Mouse (Mus musculus) hindbrain, embryonic 14.5 days (tissue): ENCODE measurements around the gene Wdr62. TPM values are rescaled to one million over a fixed set of nuclear protein-coding genes. Genes with fewer than 3 reads are reported as not detected.

Experiments
- ATAC-seq: fragments of 200-750 bp; cut with Nextera tagmentation; 2 replicates; pipeline ENCODE4 v1.8.0; 2017; ENCODE audit warnings: moderate number of reproducible peaks, mild to moderate bottlenecking, moderate TSS enrichment, moderate library complexity; ENCODE audit not compliant: low FRiP score
- DNase-seq: peaks from one replicate; pipeline ENCODE4 v3.0.0-alpha.2; 2015; ENCODE audit warnings: low spot score
- H3K27ac ChIP-seq: fragments of 300-500 bp; sonication (generic); 2 replicates; pipeline ENCODE4 v1.5.1; 2014; ENCODE audit warnings: mild to moderate bottlenecking, moderate library complexity
- H3K27me3 ChIP-seq: fragments of 300-500 bp; sonication (generic); 2 replicates; pipeline ENCODE4 v1.6.1; 2014; ENCODE audit warnings: mild to moderate bottlenecking, low read length, mixed read lengths; ENCODE audit not compliant: control insufficient read depth, insufficient read depth
- H3K36me3 ChIP-seq: fragments of 300-500 bp; sonication (generic); replicated peaks from 2 replicates; pipeline ENCODE4 v1.6.1; 2014; ENCODE audit not compliant: control insufficient read depth, insufficient read depth
- H3K4me1 ChIP-seq: fragments of 300-500 bp; sonication (generic); replicated peaks from 2 replicates; pipeline ENCODE4 v1.6.1; 2014; ENCODE audit warnings: antibody characterized with exemption, low read length, mixed read lengths; ENCODE audit not compliant: control insufficient read depth, insufficient read depth
- H3K4me2 ChIP-seq: fragments of 300-500 bp; sonication (generic); replicated peaks from 2 replicates; pipeline ENCODE4 v1.6.1; 2014; ENCODE audit warnings: mild to moderate bottlenecking, moderate library complexity
- H3K4me3 ChIP-seq: fragments of 300-500 bp; sonication (generic); replicated peaks from 2 replicates; pipeline ENCODE4 v1.5.1; 2014; ENCODE audit warnings: mild to moderate bottlenecking, low read length
- H3K9ac ChIP-seq: fragments of 300-500 bp; sonication (generic); 2 replicates; pipeline ENCODE4 v1.6.1; 2014
- H3K9me3 ChIP-seq: fragments of 300-500 bp; sonication (generic); 2 replicates; pipeline ENCODE4 v1.6.1; 2016; ENCODE audit warnings: low read length; ENCODE audit not compliant: control insufficient read depth
- WGBS: fragments of 180-500 bp; shearing (Covaris S2); extraction: QIAGEN DNeasy Blood & Tissue Kit; methylation state at CpG from one replicate; pipeline ENCODE4 v1.1.7; 2014; 5-methylcytosine and 5-hydroxymethylcytosine counted together
- polyA plus RNA-seq: library from polyadenylated mRNA; unstranded; fragments of >200 nt; fragmentation: Nextera tagmentation; extraction: Ambion mirVana; gene quantifications from 2 replicates; pipeline ENCODE4 v1.2.1, GENCODE M21; 2014

The Wdr62 gene
- polyA plus RNA-seq, 1 experiment from 2014 or later, result 5.7 TPM

GRCm38 (mm10) chr7:30196171-30196570, 84.0 kb downstream of the Wdr62 start:
- no peak overlapping the region for H3K27ac ChIP-seq
- no peak overlapping the region for H3K9ac ChIP-seq
- H3K4me1 ChIP-seq, result peaks cover 15% of the 10 kb centered on the region
- ATAC-seq, result no peak
- H3K9me3 ChIP-seq, result no peaks in the 10 kb centered on the region
- H3K4me3 ChIP-seq, result no peak overlapping the region
- peaks cover 15% of the 10 kb centered on the region for H3K36me3 ChIP-seq
- H3K27me3 ChIP-seq, result no peaks in the 10 kb centered on the region
- H3K4me2 ChIP-seq, result no peak overlapping the region
- DNase-seq, result no peak
- WGBS, result 80% methylated on average over 6 of the region's 6 CpGs

GRCm38 (mm10) chr7:30195461-30195860, 84.8 kb downstream of the Wdr62 start:
- ATAC-seq (no peak), DNase-seq (no peak)
- peaks cover 21% of the 10 kb centered on the region for H3K36me3 ChIP-seq
- peak overlapping the region; percentile 56 for H3K4me2 ChIP-seq
- peak overlapping the region; percentile 78; the same call in 1 of the 2 replicates for H3K9ac ChIP-seq
- H3K27ac ChIP-seq, result no peak overlapping the region
- H3K9me3 ChIP-seq, result no peaks in the 10 kb centered on the region
- H3K27me3 ChIP-seq, result no peaks in the 10 kb centered on the region
- H3K4me3 ChIP-seq, result peak overlapping the region; percentile 65
- peaks cover 15% of the 10 kb centered on the region for H3K4me1 ChIP-seq
- WGBS, result 76% methylated on average over 6 of the region's 6 CpGs

GRCm38 (mm10) chr7:30194884-30195283, 85.3 kb downstream of the Wdr62 start:
- H3K4me1 ChIP-seq, result peaks cover 15% of the 10 kb centered on the region
- DNase-seq (peak; percentile 95), ATAC-seq (peak; percentile 88)
- H3K9ac ChIP-seq, result peak overlapping the region; percentile 78
- H3K27ac ChIP-seq, result peak overlapping the region; percentile 82
- peak overlapping the region; percentile 65 for H3K4me3 ChIP-seq
- no peaks in the 10 kb centered on the region for H3K27me3 ChIP-seq
- H3K9me3 ChIP-seq, result no peaks in the 10 kb centered on the region
- peaks cover 27% of the 10 kb centered on the region for H3K36me3 ChIP-seq
- 1% methylated on average over 28 of the region's 28 CpGs for WGBS
- H3K4me2 ChIP-seq, result peak overlapping the region; percentile 56

- under 1% methylated on average over 26 of the region's 26 CpGs for WGBS
- peak; percentile 40 for DNase-seq
- peaks cover 33% of the 10 kb centered on the region for H3K36me3 ChIP-seq
These were observed 86.0 kb downstream of the Wdr62 start for GRCm38 (mm10) chr7:30194101-30194831.

GRCm38 (mm10) chr7:30193581-30194100, 86.6 kb downstream of the Wdr62 start:
- Histone ChIP-seq H3K27ac (peak overlapping the region; percentile 82), H3K4me3 (peak overlapping the region; percentile 65), H3K9me3 (no peaks in the 10 kb centered on the region), H3K27me3 (no peaks in the 10 kb centered on the region), H3K36me3 (peaks cover 39% of the 10 kb centered on the region), H3K4me1 (peaks cover 15% of the 10 kb centered on the region), H3K4me2 (peak overlapping the region; percentile 56), H3K9ac (peak overlapping the region; percentile 78)
- DNase-seq, result peak; percentile 73
- 1% methylated on average over 26 of the region's 26 CpGs for WGBS
- ATAC-seq, result peak; percentile 71

More at GRCm38 (mm10) chr7:30194101-30194831, 86.0 kb downstream of the Wdr62 start:
- peak; percentile 15; the same call in 1 of the 2 replicates for ATAC-seq
- Histone ChIP-seq H3K9me3 (no peaks in the 10 kb centered on the region), H3K9ac (peak overlapping the region; percentile 78), H3K4me1 (peaks cover 15% of the 10 kb centered on the region), H3K27me3 (no peaks in the 10 kb centered on the region), H3K27ac (peak overlapping the region; percentile 82), H3K4me3 (peak overlapping the region; percentile 65), H3K4me2 (peak overlapping the region; percentile 56)

- peak overlapping the region; percentile 78 for H3K9ac ChIP-seq
- H3K36me3 ChIP-seq, result peaks cover 45% of the 10 kb centered on the region
- peak overlapping the region; percentile 65 for H3K4me3 ChIP-seq
- no peak for ATAC-seq
- H3K4me1 ChIP-seq, result peaks cover 15% of the 10 kb centered on the region
- WGBS, result 25% methylated on average over 9 of the region's 9 CpGs
- peak overlapping the region; percentile 56 for H3K4me2 ChIP-seq
- no peaks in the 10 kb centered on the region for H3K27me3 ChIP-seq
- no peaks in the 10 kb centered on the region for H3K9me3 ChIP-seq
- peak overlapping the region; percentile 82; the same call in 1 of the 2 replicates for H3K27ac ChIP-seq
- no peak for DNase-seq
These were observed 87.2 kb downstream of the Wdr62 start for GRCm38 (mm10) chr7:30193013-30193412.

- 93% methylated on average over 12 of the region's 12 CpGs for WGBS
- Histone ChIP-seq H3K27me3 (no peaks in the 10 kb centered on the region), H3K9ac (no peak overlapping the region), H3K36me3 (peaks cover 55% of the 10 kb centered on the region), H3K4me3 (no peak overlapping the region), H3K27ac (no peak overlapping the region), H3K9me3 (no peaks in the 10 kb centered on the region), H3K4me2 (no peak overlapping the region), H3K4me1 (peaks cover 15% of the 10 kb centered on the region)
- no peak for ATAC-seq
- no peak for DNase-seq
These were observed 88.1 kb downstream of the Wdr62 start for GRCm38 (mm10) chr7:30192088-30192487.

Other genes starting within 250 kb of the Wdr62 start
- gene Zfp14, start 229.0 kb downstream of the Wdr62 start, polyA plus RNA-seq, result 10.9 and 13.6 TPM in 2 replicates
- 10.3 and 12.2 TPM in 2 replicates for gene Zfp82, start 207.5 kb downstream of the Wdr62 start, polyA plus RNA-seq
- 0.96 and 2.2 TPM in 2 replicates for gene Gm26920, start 190.0 kb downstream of the Wdr62 start, polyA plus RNA-seq
- 14.3 and 15.0 TPM in 2 replicates for gene Zfp566, start 189.9 kb downstream of the Wdr62 start, polyA plus RNA-seq
- gene Zfp260, start 185.6 kb downstream of the Wdr62 start, polyA plus RNA-seq, result 88.6 and 97.8 TPM in 2 replicates
- gene Zfp382, start 158.5 kb downstream of the Wdr62 start, polyA plus RNA-seq, result 14.6 and 15.5 TPM in 2 replicates
- gene Zfp146, start 110.7 kb downstream of the Wdr62 start, polyA plus RNA-seq, result 13.2 and 14.0 TPM in 2 replicates
- 6.0 and 6.9 TPM in 2 replicates for gene Cox7a1, start 96.3 kb downstream of the Wdr62 start, polyA plus RNA-seq
- gene Capns1, start 81.6 kb downstream of the Wdr62 start, polyA plus RNA-seq, result 62.0 and 70.7 TPM in 2 replicates
- gene Polr2i, start 48.5 kb downstream of the Wdr62 start, polyA plus RNA-seq, result 179 and 199 TPM in 2 replicates
- 390 and 397 TPM in 2 replicates for gene Tbcb, start 48.1 kb downstream of the Wdr62 start, polyA plus RNA-seq
- not detected in 2 replicates for gene Ovol3, start 44.7 kb downstream of the Wdr62 start, polyA plus RNA-seq
- gene Thap8, start 325 bp downstream of the Wdr62 start, polyA plus RNA-seq, result 0.16 and 0.43 TPM in 2 replicates
- gene Clip3, start 11.3 kb upstream of the Wdr62 start, polyA plus RNA-seq, result 123 and 146 TPM in 2 replicates
- 119 and 123 TPM in 2 replicates for gene Alkbh6, start 28.3 kb upstream of the Wdr62 start, polyA plus RNA-seq
- gene Syne4, start 34.4 kb upstream of the Wdr62 start, polyA plus RNA-seq, result 10.7 and 11.9 TPM in 2 replicates
- not detected in 2 replicates for gene E130208F15Rik, start 41.3 kb upstream of the Wdr62 start, polyA plus RNA-seq
- gene Sdhaf1, start 43.5 kb upstream of the Wdr62 start, polyA plus RNA-seq, result 16.5 and 19.2 TPM in 2 replicates
- gene Lrfn3, start 82.4 kb upstream of the Wdr62 start, polyA plus RNA-seq, result 14.5 and 15.0 TPM in 2 replicates
- 27.2 and 35.6 TPM in 2 replicates for gene Tyrobp, start 133.3 kb upstream of the Wdr62 start, polyA plus RNA-seq
- 1.1 TPM in 1 of 2 replicates, not detected in the other for gene Hcst, start 139.4 kb upstream of the Wdr62 start, polyA plus RNA-seq
- 1.8 and 2.9 TPM in 2 replicates for gene Nfkbid, start 141.3 kb upstream of the Wdr62 start, polyA plus RNA-seq
- 690 and 752 TPM in 2 replicates for gene Aplp1, start 165.1 kb upstream of the Wdr62 start, polyA plus RNA-seq
- 1.8 and 2.4 TPM in 2 replicates for gene Kirrel2, start 177.3 kb upstream of the Wdr62 start, polyA plus RNA-seq
- gene Nphs1, start 177.9 kb upstream of the Wdr62 start, polyA plus RNA-seq, result 0.54 and 0.83 TPM in 2 replicates
- gene Prodh2, start 213.2 kb upstream of the Wdr62 start, polyA plus RNA-seq, result 0.48 TPM in 1 of 2 replicates, not detected in the other